Mouse (Mus musculus): ENCODE data around the gene Tmem107. TPM values are rescaled to one million over a fixed set of nuclear protein-coding genes. Genes with fewer than 3 reads are reported as not detected.

Tmem107 gene
- polyA plus RNA-seq, 1 experiment from 2014 or later, result 43.5 TPM

- H3K36me3 ChIP-seq (ENCODE audit: control insufficient read depth, insufficient read depth, low read length), result no peaks in the 10 kb centered on the region
- WGBS, result 30% methylated on average over 4 of the region's 4 CpGs
- H3K4me2 ChIP-seq (ENCODE audit: low read depth), result no peak overlapping the region
- no peak overlapping the region for H3K4me3 ChIP-seq (ENCODE audit: low read depth, low read length)
- no peak for ATAC-seq (ENCODE audit: insufficient read depth, low FRiP score, low TSS enrichment)
- no peaks in the 10 kb centered on the region for H3K9me3 ChIP-seq (ENCODE audit: control insufficient read depth, low read length)
- no peak for DNase-seq (ENCODE audit: low spot score)
- no peak overlapping the region for H3K9ac ChIP-seq (ENCODE audit: low read length)
- no peaks in the 10 kb centered on the region for H3K27me3 ChIP-seq (ENCODE audit: control insufficient read depth, insufficient read depth, low read length)
- peak overlapping the region; percentile 40; the same call in 1 of the 2 replicates for H3K27ac ChIP-seq (ENCODE audit: low read depth, low read length)
- peaks cover 10% of the 10 kb centered on the region for H3K4me1 ChIP-seq (ENCODE audit: control insufficient read depth, insufficient read depth, low read length)
Measured at GRCm38 (mm10) chr11:69087082-69087481, 16.5 kb downstream of the Tmem107 start.

- Histone ChIP-seq H3K9me3 (ENCODE audit: control insufficient read depth, low read length) (no peaks in the 10 kb centered on the region), H3K27me3 (ENCODE audit: control insufficient read depth, insufficient read depth, low read length) (no peaks in the 10 kb centered on the region), H3K9ac (ENCODE audit: low read length) (no peak overlapping the region; the same call in 1 of the 2 replicates), H3K4me2 (ENCODE audit: low read depth) (no peak overlapping the region), H3K4me1 (ENCODE audit: control insufficient read depth, insufficient read depth, low read length) (peaks cover 10% of the 10 kb centered on the region), H3K36me3 (ENCODE audit: control insufficient read depth, insufficient read depth, low read length) (no peaks in the 10 kb centered on the region), H3K27ac (ENCODE audit: low read depth, low read length) (no peak overlapping the region), H3K4me3 (ENCODE audit: low read depth, low read length) (peak overlapping the region; percentile 96; the same call in 1 of the 2 replicates)
- ATAC-seq (ENCODE audit: insufficient read depth, low FRiP score, low TSS enrichment), result no peak
- DNase-seq (ENCODE audit: low spot score), result no peak
- WGBS, result 77% methylated on average over 2 of the region's 2 CpGs
Measured at GRCm38 (mm10) chr11:69087597-69087996, 17.0 kb downstream of the Tmem107 start.

- Histone ChIP-seq H3K36me3 (ENCODE audit: control insufficient read depth, insufficient read depth, low read length) (no peaks in the 10 kb centered on the region), H3K9ac (ENCODE audit: low read length) (peak within 1 kb of the TSS; percentile 99), H3K4me2 (ENCODE audit: low read depth) (peak within 1 kb of the TSS; percentile 99), H3K4me1 (ENCODE audit: control insufficient read depth, insufficient read depth, low read length) (peaks cover 10% of the 10 kb centered on the region), H3K27ac (ENCODE audit: low read depth, low read length) (peak within 1 kb of the TSS; percentile 89), H3K9me3 (ENCODE audit: control insufficient read depth, low read length) (no peaks in the 10 kb centered on the region), H3K27me3 (ENCODE audit: control insufficient read depth, insufficient read depth, low read length) (no peaks in the 10 kb centered on the region), H3K4me3 (ENCODE audit: low read depth, low read length) (peak within 1 kb of the TSS; percentile 96)
- DNase-seq (ENCODE audit: low spot score), result peak; percentile 96
- peak; percentile 86 for ATAC-seq (ENCODE audit: insufficient read depth, low FRiP score, low TSS enrichment)
- WGBS, result 1% methylated on average over 49 of the region's 67 CpGs
Measured at GRCm38 (mm10) chr11:69088103-69088855, 17.7 kb downstream of the Tmem107 start, which contains the start of gene Vamp2. Gene Vamp2 (plus strand): TSS chr11:69088490.

- 13% methylated on average over 25 of the region's 25 CpGs for WGBS
- Histone ChIP-seq H3K36me3 (ENCODE audit: control insufficient read depth, insufficient read depth, low read length) (no peaks in the 10 kb centered on the region), H3K9me3 (ENCODE audit: control insufficient read depth, low read length) (no peaks in the 10 kb centered on the region), H3K9ac (ENCODE audit: low read length) (peak overlapping the region; percentile 99), H3K27me3 (ENCODE audit: control insufficient read depth, insufficient read depth, low read length) (no peaks in the 10 kb centered on the region), H3K4me1 (ENCODE audit: control insufficient read depth, insufficient read depth, low read length) (peaks cover 10% of the 10 kb centered on the region), H3K27ac (ENCODE audit: low read depth, low read length) (peak overlapping the region; percentile 89), H3K4me2 (ENCODE audit: low read depth) (peak overlapping the region; percentile 99), H3K4me3 (ENCODE audit: low read depth, low read length) (peak overlapping the region; percentile 96)
- ATAC-seq (ENCODE audit: insufficient read depth, low FRiP score, low TSS enrichment) (0 out of 2 replicates have a peak, but pooled peaks have one; percentile 20), DNase-seq (ENCODE audit: low spot score) (no peak)
Measured at GRCm38 (mm10) chr11:69088856-69089615, 18.4 kb downstream of the Tmem107 start.

- DNase-seq (ENCODE audit: low spot score) (no peak), ATAC-seq (ENCODE audit: insufficient read depth, low FRiP score, low TSS enrichment) (no peak)
- Histone ChIP-seq H3K4me1 (ENCODE audit: control insufficient read depth, insufficient read depth, low read length) (peaks cover 12% of the 10 kb centered on the region), H3K27ac (ENCODE audit: low read depth, low read length) (no peak overlapping the region), H3K9ac (ENCODE audit: low read length) (peak overlapping the region; percentile 99), H3K4me2 (ENCODE audit: low read depth) (peak overlapping the region; percentile 99), H3K36me3 (ENCODE audit: control insufficient read depth, insufficient read depth, low read length) (no peaks in the 10 kb centered on the region), H3K9me3 (ENCODE audit: control insufficient read depth, low read length) (no peaks in the 10 kb centered on the region), H3K4me3 (ENCODE audit: low read depth, low read length) (peak overlapping the region; percentile 96), H3K27me3 (ENCODE audit: control insufficient read depth, insufficient read depth, low read length) (no peaks in the 10 kb centered on the region)
- WGBS, result 90% methylated on average over 12 of the region's 12 CpGs
Measured at GRCm38 (mm10) chr11:69089616-69090290, 19.1 kb downstream of the Tmem107 start.

- Histone ChIP-seq H3K36me3 (ENCODE audit: control insufficient read depth, insufficient read depth, low read length) (no peaks in the 10 kb centered on the region), H3K27ac (ENCODE audit: low read depth, low read length) (no peak overlapping the region), H3K9ac (ENCODE audit: low read length) (no peak overlapping the region), H3K27me3 (ENCODE audit: control insufficient read depth, insufficient read depth, low read length) (no peaks in the 10 kb centered on the region), H3K4me1 (ENCODE audit: control insufficient read depth, insufficient read depth, low read length) (peaks cover 14% of the 10 kb centered on the region), H3K4me3 (ENCODE audit: low read depth, low read length) (no peak overlapping the region), H3K4me2 (ENCODE audit: low read depth) (no peak overlapping the region), H3K9me3 (ENCODE audit: control insufficient read depth, low read length) (no peaks in the 10 kb centered on the region)
- 73% methylated on average over 6 of the region's 6 CpGs for WGBS
- DNase-seq (ENCODE audit: low spot score) (no peak), ATAC-seq (ENCODE audit: insufficient read depth, low FRiP score, low TSS enrichment) (no peak)
Measured at GRCm38 (mm10) chr11:69090367-69090766, 19.8 kb downstream of the Tmem107 start.

GRCm38 (mm10) chr11:69091566-69092385 is 21.2 kb downstream of the Tmem107 start:
- no peak for ATAC-seq (ENCODE audit: insufficient read depth, low FRiP score, low TSS enrichment)
- Histone ChIP-seq H3K27ac (ENCODE audit: low read depth, low read length) (no peak overlapping the region), H3K36me3 (ENCODE audit: control insufficient read depth, insufficient read depth, low read length) (no peaks in the 10 kb centered on the region), H3K9ac (ENCODE audit: low read length) (no peak overlapping the region), H3K9me3 (ENCODE audit: control insufficient read depth, low read length) (no peaks in the 10 kb centered on the region), H3K4me1 (ENCODE audit: control insufficient read depth, insufficient read depth, low read length) (peaks cover 22% of the 10 kb centered on the region), H3K4me2 (ENCODE audit: low read depth) (no peak overlapping the region), H3K27me3 (ENCODE audit: control insufficient read depth, insufficient read depth, low read length) (no peaks in the 10 kb centered on the region), H3K4me3 (ENCODE audit: low read depth, low read length) (no peak overlapping the region)
- WGBS, result 60% methylated on average over 7 of the region's 7 CpGs
- no peak for DNase-seq (ENCODE audit: low spot score)

GRCm38 (mm10) chr11:69092386-69092751 is 21.8 kb downstream of the Tmem107 start:
- Histone ChIP-seq H3K27ac (ENCODE audit: low read depth, low read length) (no peak overlapping the region), H3K36me3 (ENCODE audit: control insufficient read depth, insufficient read depth, low read length) (no peaks in the 10 kb centered on the region), H3K4me2 (ENCODE audit: low read depth) (no peak overlapping the region), H3K9ac (ENCODE audit: low read length) (no peak overlapping the region), H3K4me1 (ENCODE audit: control insufficient read depth, insufficient read depth, low read length) (peaks cover 28% of the 10 kb centered on the region), H3K4me3 (ENCODE audit: low read depth, low read length) (no peak overlapping the region), H3K27me3 (ENCODE audit: control insufficient read depth, insufficient read depth, low read length) (no peaks in the 10 kb centered on the region), H3K9me3 (ENCODE audit: control insufficient read depth, low read length) (no peaks in the 10 kb centered on the region)
- 12% methylated on average over 3 of the region's 3 CpGs for WGBS
- ATAC-seq (ENCODE audit: insufficient read depth, low FRiP score, low TSS enrichment) (no peak), DNase-seq (ENCODE audit: low spot score) (peak; percentile 86)
